Mouse (Mus musculus): ENCODE measurements around the gene Nup160. TPM values are rescaled to one million over a fixed set of nuclear protein-coding genes. Genes with fewer than 3 reads are reported as not detected.

Nup160 gene
- polyA plus RNA-seq, 1 experiment from 2014 or later = 30.4 TPM

GRCm38 (mm10) chr2:90666591-90667387 lies 10.2 kb upstream of the Nup160 start:
- no peak overlapping the region for H3K4me3 ChIP-seq (replicated peaks)
- 49% methylated on average over 11 of the region's 11 CpGs for WGBS (ENCODE audit: insufficient replicate concordance)
- H3K27ac ChIP-seq (replicated peaks) = peak overlapping the region; percentile 25; the same call in 1 of the 2 replicates

GRCm38 (mm10) chr2:90667388-90668265 lies 9.4 kb upstream of the Nup160 start:
- peak overlapping the region; percentile 7; the same call in 1 of the 2 replicates for H3K4me3 ChIP-seq (replicated peaks)
- H3K4me2 ChIP-seq = peak overlapping the region; percentile 56
- no peaks in the 10 kb centered on the region for H3K9me3 ChIP-seq (replicated peaks)
- H3K27ac ChIP-seq (replicated peaks) = peak overlapping the region; percentile 25
- ATAC-seq (ENCODE audit: insufficient read depth) = peak; percentile 87
- 14% methylated on average over 21 of the region's 21 CpGs for WGBS (ENCODE audit: insufficient replicate concordance)
- peak overlapping the region; percentile 23; the same call in 1 of the 2 replicates for H3K9ac ChIP-seq
- no peaks in the 10 kb centered on the region for H3K27me3 ChIP-seq
- peaks cover 27% of the 10 kb centered on the region for H3K4me1 ChIP-seq (replicated peaks)
- no peaks in the 10 kb centered on the region for H3K36me3 ChIP-seq (replicated peaks)

More at GRCm38 (mm10) chr2:90666591-90667387, 10.2 kb upstream of the Nup160 start:
- Histone ChIP-seq H3K9me3 (replicated peaks) (no peaks in the 10 kb centered on the region), H3K4me1 (replicated peaks) (peaks cover 35% of the 10 kb centered on the region), H3K9ac (no peak overlapping the region), H3K27me3 (no peaks in the 10 kb centered on the region), H3K4me2 (peak overlapping the region; percentile 56), H3K36me3 (replicated peaks) (no peaks in the 10 kb centered on the region)
- no peak for ATAC-seq (ENCODE audit: insufficient read depth)

- WGBS (ENCODE audit: insufficient replicate concordance) = 77% methylated on average over 6 of the region's 6 CpGs
- H3K27me3 ChIP-seq = no peaks in the 10 kb centered on the region
- ATAC-seq (ENCODE audit: insufficient read depth) = no peak
- no peak overlapping the region for H3K27ac ChIP-seq (replicated peaks)
- no peak overlapping the region for H3K4me2 ChIP-seq
- no peaks in the 10 kb centered on the region for H3K36me3 ChIP-seq (replicated peaks)
- no peak overlapping the region for H3K4me3 ChIP-seq (replicated peaks)
- H3K9me3 ChIP-seq (replicated peaks) = no peaks in the 10 kb centered on the region
- no peak overlapping the region for H3K9ac ChIP-seq
- peaks cover 24% of the 10 kb centered on the region for H3K4me1 ChIP-seq (replicated peaks)
These were observed 6.7 kb upstream of the Nup160 start for GRCm38 (mm10) chr2:90670343-90670742.

- H3K36me3 ChIP-seq (replicated peaks) = no peaks in the 10 kb centered on the region
- peaks cover 23% of the 10 kb centered on the region for H3K4me1 ChIP-seq (replicated peaks)
- no peak overlapping the region for H3K4me3 ChIP-seq (replicated peaks)
- H3K9ac ChIP-seq = no peak overlapping the region
- 74% methylated on average over 1 of the region's 1 CpGs for WGBS (ENCODE audit: insufficient replicate concordance)
- H3K27me3 ChIP-seq = no peaks in the 10 kb centered on the region
- H3K27ac ChIP-seq (replicated peaks) = no peak overlapping the region; the same call in 1 of the 2 replicates
- H3K9me3 ChIP-seq (replicated peaks) = no peaks in the 10 kb centered on the region
- no peak; the same call in 1 of the 2 replicates for ATAC-seq (ENCODE audit: insufficient read depth)
- H3K4me2 ChIP-seq = no peak overlapping the region
These were observed 3.7 kb upstream of the Nup160 start for GRCm38 (mm10) chr2:90673339-90673738.

- no peak for ATAC-seq (ENCODE audit: insufficient read depth)
- 89% methylated on average over 2 of the region's 2 CpGs for WGBS (ENCODE audit: insufficient replicate concordance)
- no peak overlapping the region for H3K27ac ChIP-seq (replicated peaks)
These were observed 2.5 kb upstream of the Nup160 start for GRCm38 (mm10) chr2:90674555-90674954.

GRCm38 (mm10) chr2:90675488-90675887 lies 1.5 kb upstream of the Nup160 start:
- peaks cover 24% of the 10 kb centered on the region for H3K4me1 ChIP-seq (replicated peaks)
- no peak overlapping the region for H3K9ac ChIP-seq
- no peak overlapping the region for H3K4me3 ChIP-seq (replicated peaks)
- no peaks in the 10 kb centered on the region for H3K27me3 ChIP-seq
- WGBS (ENCODE audit: insufficient replicate concordance) = 61% methylated on average over 2 of the region's 2 CpGs
- no peak overlapping the region for H3K4me2 ChIP-seq
- no peaks in the 10 kb centered on the region for H3K9me3 ChIP-seq (replicated peaks)
- no peak for ATAC-seq (ENCODE audit: insufficient read depth)
- peaks cover 3% of the 10 kb centered on the region; the same call in 1 of the 2 replicates for H3K36me3 ChIP-seq (replicated peaks)
- no peak overlapping the region for H3K27ac ChIP-seq (replicated peaks)

More at GRCm38 (mm10) chr2:90674555-90674954, 2.5 kb upstream of the Nup160 start:
- Histone ChIP-seq H3K4me3 (replicated peaks) (no peak overlapping the region), H3K36me3 (replicated peaks) (no peaks in the 10 kb centered on the region), H3K4me1 (replicated peaks) (peaks cover 16% of the 10 kb centered on the region), H3K27me3 (no peaks in the 10 kb centered on the region), H3K9ac (no peak overlapping the region), H3K4me2 (no peak overlapping the region), H3K9me3 (replicated peaks) (no peaks in the 10 kb centered on the region)

GRCm38 (mm10) chr2:90678256-90679060 lies 1.4 kb downstream of the Nup160 start:
- Histone ChIP-seq H3K27ac (replicated peaks) (peak overlapping the region; percentile 100), H3K4me3 (replicated peaks) (peak overlapping the region; percentile 86), H3K9me3 (replicated peaks) (no peaks in the 10 kb centered on the region), H3K4me1 (replicated peaks) (peaks cover 34% of the 10 kb centered on the region), H3K9ac (peak overlapping the region; percentile 72), H3K4me2 (peak overlapping the region; percentile 74), H3K27me3 (no peaks in the 10 kb centered on the region), H3K36me3 (replicated peaks) (peaks cover 28% of the 10 kb centered on the region)
- ATAC-seq (ENCODE audit: insufficient read depth) = peak; percentile 35
- 33% methylated on average over 26 of the region's 26 CpGs for WGBS (ENCODE audit: insufficient replicate concordance)

- no peaks in the 10 kb centered on the region for H3K27me3 ChIP-seq
- under 1% methylated on average over 63 of the region's 63 CpGs for WGBS (ENCODE audit: insufficient replicate concordance)
- H3K4me2 ChIP-seq = peak overlapping the region; percentile 74
- peaks cover 35% of the 10 kb centered on the region for H3K36me3 ChIP-seq (replicated peaks)
- no peaks in the 10 kb centered on the region for H3K9me3 ChIP-seq (replicated peaks)
- H3K4me3 ChIP-seq (replicated peaks) = peak overlapping the region; percentile 86
- peak overlapping the region; percentile 72 for H3K9ac ChIP-seq
- peak; percentile 98 for ATAC-seq (ENCODE audit: insufficient read depth)
- H3K4me1 ChIP-seq (replicated peaks) = peaks cover 34% of the 10 kb centered on the region
- peak overlapping the region; percentile 100 for H3K27ac ChIP-seq (replicated peaks)
These were observed 2.2 kb downstream of the Nup160 start for GRCm38 (mm10) chr2:90679061-90679810.

- H3K27ac ChIP-seq (replicated peaks) = no peak overlapping the region
These were observed 23.9 kb downstream of the Nup160 start for GRCm38 (mm10) chr2:90700943-90701342.

GRCm38 (mm10) chr2:90708548-90708947 lies 31.5 kb downstream of the Nup160 start:
- ATAC-seq (ENCODE audit: insufficient read depth) = no peak
- no peak overlapping the region for H3K4me3 ChIP-seq (replicated peaks)
- H3K9me3 ChIP-seq (replicated peaks) = no peaks in the 10 kb centered on the region
- H3K27ac ChIP-seq (replicated peaks) = no peak overlapping the region
- H3K4me2 ChIP-seq = no peak overlapping the region
- H3K36me3 ChIP-seq (replicated peaks) = peaks cover 95% of the 10 kb centered on the region
- 91% methylated on average over 1 of the region's 1 CpGs for WGBS (ENCODE audit: insufficient replicate concordance)
- H3K4me1 ChIP-seq (replicated peaks) = no peaks in the 10 kb centered on the region; the same call in 1 of the 2 replicates
- H3K9ac ChIP-seq = no peak overlapping the region
- H3K27me3 ChIP-seq = no peaks in the 10 kb centered on the region

More at GRCm38 (mm10) chr2:90700943-90701342, 23.9 kb downstream of the Nup160 start:
- Histone ChIP-seq H3K27me3 (no peaks in the 10 kb centered on the region), H3K9ac (no peak overlapping the region), H3K4me3 (replicated peaks) (no peak overlapping the region), H3K36me3 (replicated peaks) (peaks cover 98% of the 10 kb centered on the region), H3K4me2 (no peak overlapping the region), H3K9me3 (replicated peaks) (no peaks in the 10 kb centered on the region), H3K4me1 (replicated peaks) (no peaks in the 10 kb centered on the region)
- WGBS (ENCODE audit: insufficient replicate concordance) = 89% methylated on average over 4 of the region's 4 CpGs
- ATAC-seq (ENCODE audit: insufficient read depth) = no peak
